In genomic region chr10:90933088-90933487, GRCm38 (mm10) we compare ENCODE assay signal across 29 mouse cellular contexts.
DNase-seq lines count a peak whose midpoint lies in the region; ATAC-seq lines count a peak whose summit lies in the region.
"Had no signal": no experiment of that assay in that cellular context is flagged by ENCODE, and none has a peak within 500 bp of the region (broad histone marks: within the 10 kb centered on the region; RNA-seq: fewer than 3 reads in every experiment).

No protein-coding gene starts in this region.

- 79% methylated on average over 5 of the region's 5 CpGs for WGBS in midbrain, embryonic 11.5 days
- 80% methylated on average over 5 of the region's 5 CpGs for WGBS in midbrain, embryonic 16.5 days
- WGBS in hindbrain, embryonic 10.5 days: 78% methylated on average over 5 of the region's 5 CpGs

- no peaks in the 10 kb centered on the region for H3K9me3 ChIP-seq in midbrain, embryonic 11.5 days (ENCODE audit: control insufficient read depth, low read length)
- H3K9me3 ChIP-seq in midbrain, embryonic 16.5 days (replicated peaks; ENCODE audit: control insufficient read depth, low read length, poor library complexity, severe bottlenecking): no peaks in the 10 kb centered on the region
- H3K9me3 ChIP-seq in hindbrain, embryonic 10.5 days: no peaks in the 10 kb centered on the region
- H3K9me3 ChIP-seq: embryonic facial prominence, embryonic 10.5 days; embryonic facial prominence, embryonic 13.5 days; forebrain, embryonic 10.5 days; heart, embryonic 12.5 days; heart, embryonic 15.5 days; hindbrain, embryonic 12.5 days; hindbrain, embryonic 15.5 days had no signal

- no peak overlapping the region for H3K27ac ChIP-seq in midbrain, embryonic 11.5 days (ENCODE audit: low read depth, low read length)
- H3K27ac ChIP-seq in midbrain, embryonic 16.5 days (ENCODE audit: low read length): no peak overlapping the region
- H3K27ac ChIP-seq in hindbrain, embryonic 10.5 days: no peak overlapping the region
- H3K27ac ChIP-seq: embryonic facial prominence, embryonic 10.5 days; embryonic facial prominence, embryonic 13.5 days; forebrain, embryonic 10.5 days; gastrocnemius, adult 2 months; heart, embryonic 15.5 days; hindbrain, embryonic 12.5 days; hindbrain, embryonic 15.5 days had no signal

- no peak overlapping the region for H3K4me3 ChIP-seq in midbrain, embryonic 11.5 days (ENCODE audit: low read depth, low read length)
- H3K4me3 ChIP-seq in midbrain, embryonic 16.5 days (ENCODE audit: low read depth, low read length): no peak overlapping the region
- H3K4me3 ChIP-seq in hindbrain, embryonic 10.5 days: no peak overlapping the region
- H3K4me3 ChIP-seq: embryonic facial prominence, embryonic 10.5 days; embryonic facial prominence, embryonic 13.5 days; erythroblast, embryonic 14.5 days; forebrain, embryonic 10.5 days; gastrocnemius, adult 2 months; heart, embryonic 12.5 days; heart, embryonic 15.5 days; hindbrain, embryonic 12.5 days; hindbrain, embryonic 15.5 days had no signal

- H3K27me3 ChIP-seq in midbrain, embryonic 11.5 days (ENCODE audit: control insufficient read depth, insufficient read depth, low read length): no peaks in the 10 kb centered on the region
- no peaks in the 10 kb centered on the region for H3K27me3 ChIP-seq in midbrain, embryonic 16.5 days (ENCODE audit: control insufficient read depth, insufficient read depth, low read depth, low read length)
- no peaks in the 10 kb centered on the region for H3K27me3 ChIP-seq in hindbrain, embryonic 10.5 days (ENCODE audit: insufficient read depth, poor library complexity, severe bottlenecking)
- H3K27me3 ChIP-seq: embryonic facial prominence, embryonic 13.5 days; heart, embryonic 12.5 days; heart, embryonic 15.5 days; hindbrain, embryonic 12.5 days; hindbrain, embryonic 15.5 days had no signal

- peak; percentile 46 for ATAC-seq in frontal cortex, adult (ENCODE audit: low TSS enrichment)
- no peak for ATAC-seq in midbrain, embryonic 11.5 days (ENCODE audit: low FRiP score)
- no peak for ATAC-seq in midbrain, embryonic 16.5 days
- ATAC-seq: activated CD4-positive, CD25-positive, alpha-beta regulatory T cell, adult 4 months; forebrain, embryonic 14.5 days; forebrain, postnatal 0 days; intestine, postnatal 0 days had no signal

- H3K36me3 ChIP-seq in midbrain, embryonic 11.5 days (ENCODE audit: control insufficient read depth, insufficient read depth, low read length): no peaks in the 10 kb centered on the region
- H3K36me3 ChIP-seq in midbrain, embryonic 16.5 days (ENCODE audit: control insufficient read depth, insufficient read depth, low read length): peaks cover 8% of the 10 kb centered on the region
- no peaks in the 10 kb centered on the region for H3K36me3 ChIP-seq in hindbrain, embryonic 10.5 days
- H3K36me3 ChIP-seq: embryonic facial prominence, embryonic 10.5 days; embryonic facial prominence, embryonic 13.5 days; forebrain, embryonic 10.5 days; heart, embryonic 12.5 days; heart, embryonic 15.5 days; hindbrain, embryonic 12.5 days had no signal

- no peaks in the 10 kb centered on the region for H3K4me1 ChIP-seq in midbrain, embryonic 11.5 days (ENCODE audit: control insufficient read depth, insufficient read depth, low read length)
- H3K4me1 ChIP-seq in midbrain, embryonic 16.5 days (ENCODE audit: control insufficient read depth, insufficient read depth, low read length): peaks cover 10% of the 10 kb centered on the region
- H3K4me1 ChIP-seq in hindbrain, embryonic 10.5 days (replicated peaks): no peaks in the 10 kb centered on the region
- H3K4me1 ChIP-seq: embryonic facial prominence, embryonic 10.5 days; embryonic facial prominence, embryonic 13.5 days; heart, embryonic 12.5 days had no signal

- DNase-seq in frontal cortex, postnatal 14 days (ENCODE audit: low spot score in 2 of 2): no peak
- peak; percentile 73 for DNase-seq in midbrain, embryonic 11.5 days (ENCODE audit: low spot score, missing footprints)
- DNase-seq in skeletal muscle tissue, adult 2 months (ENCODE audit: low read depth, low spot score): peak; percentile 13
- DNase-seq in hindbrain, embryonic 10.5 days (ENCODE audit: low spot score): no peak
- DNase-seq: adrenal gland, adult 8-10 months; adrenal gland, postnatal 25 days; cerebellum, adult 18-20 months; cerebellum, adult 9-10 months; cerebellum, postnatal 14 days; embryo, embryonic 11 days; forebrain, postnatal 0 days; gastrocnemius, adult 2 months; gastrocnemius, postnatal 14 days; heart, adult 18-20 months; heart, postnatal 10 days; heart, postnatal 4 days had no signal

- H3K9ac ChIP-seq in midbrain, embryonic 11.5 days (ENCODE audit: low read length): no peak overlapping the region
- no peak overlapping the region for H3K9ac ChIP-seq in midbrain, embryonic 16.5 days (ENCODE audit: low read depth, low read length)
- H3K9ac ChIP-seq: embryonic facial prominence, embryonic 13.5 days; forebrain, postnatal 0 days; heart, embryonic 12.5 days; heart, embryonic 15.5 days; hindbrain, embryonic 12.5 days; hindbrain, embryonic 15.5 days had no signal

- H3K4me2 ChIP-seq in midbrain, embryonic 11.5 days: no peak overlapping the region
- H3K4me2 ChIP-seq in midbrain, embryonic 16.5 days (ENCODE audit: low read length): no peak overlapping the region
- H3K4me2 ChIP-seq: embryonic facial prominence, embryonic 13.5 days; heart, embryonic 12.5 days; heart, embryonic 15.5 days; hindbrain, embryonic 12.5 days; hindbrain, embryonic 15.5 days had no signal

Comparison
In these comparisons a context has a peak if more than half of its experiments do, and no peak if none do; other contexts are left out.
1. DNase-seq: peak in midbrain, embryonic 11.5 days (single experiment) and skeletal muscle tissue, adult 2 months (single experiment); none in frontal cortex, postnatal 14 days (0 of 2) and hindbrain, embryonic 10.5 days (single experiment).